Mouse (Mus musculus): ENCODE measurements around the gene Ankrd34a.

- TF ChIP-seq CTCF (IDR thresholded peaks at IDR 0.05; ENCODE audit: borderline replicate concordance, insufficient read depth, low read length) (no peak), POLR2A (IDR thresholded peaks at IDR 0.05; ENCODE audit: low read depth, low read length) (no peak)
These were observed 33.2 kb upstream of the Ankrd34a start for GRCm38 (mm10) chr3:96563267-96563666.
